Mouse (Mus musculus): Measurements from ENCODE around the gene Rybp. TPM values are rescaled to one million over a fixed set of nuclear protein-coding genes. Genes with fewer than 3 reads are reported as not detected.

Rybp gene
- total RNA-seq, 2 experiments from 2014 or later, result 51.9 to 53.9 TPM

- DNase-seq (ENCODE audit: low spot score in 2 of 2), result no peak
- H3K4me3 ChIP-seq, result no peak overlapping the region
- H3K27ac ChIP-seq, result no peak overlapping the region
- TF ChIP-seq CTCF (conservative IDR thresholded peaks at IDR 0.05), result no peak
Measured at GRCm38 (mm10) chr6:100188883-100189743, 98.2 kb downstream of the Rybp start.

- no peak for DNase-seq (ENCODE audit: low spot score in 2 of 2)
- no peak overlapping the region for H3K4me3 ChIP-seq
- H3K27ac ChIP-seq, result no peak overlapping the region
- no peak for TF ChIP-seq CTCF (conservative IDR thresholded peaks at IDR 0.05)
Measured at GRCm38 (mm10) chr6:100187821-100188220, 99.5 kb downstream of the Rybp start.

- TF ChIP-seq CTCF (conservative IDR thresholded peaks at IDR 0.05), result no peak
- H3K27ac ChIP-seq, result no peak overlapping the region
- H3K4me3 ChIP-seq, result no peak overlapping the region
- no peak for DNase-seq (ENCODE audit: low spot score in 2 of 2)
Measured at GRCm38 (mm10) chr6:100186789-100187188, 100.5 kb downstream of the Rybp start.

DNA sequence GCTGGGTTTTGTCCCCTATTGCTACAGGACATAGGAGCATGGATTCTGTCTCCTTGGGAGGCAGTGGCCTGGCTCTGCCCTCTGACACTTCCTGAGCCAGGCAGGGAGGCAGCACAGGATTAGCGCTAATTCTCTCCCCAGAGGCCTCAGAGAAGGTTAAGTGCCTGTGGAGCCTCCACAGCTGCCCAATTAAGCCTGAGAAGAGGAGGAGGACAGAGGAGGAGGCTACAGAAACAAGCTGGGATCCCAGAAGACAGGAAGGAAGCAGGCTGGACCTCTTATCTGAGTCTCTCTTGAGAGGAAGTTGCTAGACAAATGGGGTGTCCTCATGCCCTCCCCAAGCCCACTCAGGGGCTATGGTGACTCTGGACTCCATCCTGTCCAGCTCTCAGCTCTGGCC, 101.8 kb downstream of the Rybp start:
- H3K27ac ChIP-seq, result no peak overlapping the region
- DNase-seq (ENCODE audit: low spot score in 2 of 2), result no peak
- no peak for TF ChIP-seq CTCF (conservative IDR thresholded peaks at IDR 0.05)
- H3K4me3 ChIP-seq, result no peak overlapping the region

- DNase-seq (ENCODE audit: low spot score in 2 of 2), result no peak
- Histone ChIP-seq H3K4me3 (no peak overlapping the region), H3K27ac (no peak overlapping the region)
- TF ChIP-seq CTCF (conservative IDR thresholded peaks at IDR 0.05), result no peak
Measured at GRCm38 (mm10) chr6:100183344-100183743, 103.9 kb downstream of the Rybp start.

GRCm38 (mm10) chr6:100180883-100181262, 106.4 kb downstream of the Rybp start:
- H3K27ac ChIP-seq, result no peak overlapping the region
- TF ChIP-seq CTCF (conservative IDR thresholded peaks at IDR 0.05), result no peak
- no peak overlapping the region for H3K4me3 ChIP-seq
- DNase-seq (ENCODE audit: low spot score in 2 of 2), result no peak

DNA sequence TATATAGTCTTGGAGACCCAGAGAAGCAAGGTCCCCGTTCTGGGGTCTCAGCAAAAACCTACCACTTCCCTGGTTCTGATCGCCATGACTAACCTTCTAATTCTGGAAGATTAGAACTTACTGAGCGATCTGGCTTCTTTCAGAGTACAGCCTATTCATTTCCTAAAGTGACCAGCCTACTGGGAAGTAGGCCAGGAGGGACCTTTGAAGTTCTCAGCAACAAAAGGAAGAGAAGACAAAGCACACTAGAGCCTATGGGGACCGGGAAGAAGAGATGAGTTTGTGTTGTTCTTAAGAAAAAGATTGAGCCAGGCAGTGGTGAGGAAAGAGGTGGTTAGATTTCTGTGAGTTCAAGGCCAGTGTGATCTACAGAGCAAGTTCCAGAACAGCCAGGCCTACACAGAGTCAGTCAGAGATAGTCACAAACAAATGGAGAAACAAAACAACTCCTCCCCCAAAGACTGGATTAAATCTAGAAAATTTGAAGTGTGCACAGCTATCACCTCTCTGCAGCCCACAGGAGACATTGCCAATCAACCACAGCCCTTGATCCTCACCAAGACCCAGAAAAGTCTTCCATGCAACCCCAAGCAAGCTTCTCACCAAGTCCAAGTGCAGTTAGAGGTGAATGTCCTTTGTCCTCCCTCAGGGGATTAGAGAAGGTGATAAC, 106.9 kb downstream of the Rybp start:
- no peak for DNase-seq (ENCODE audit: low spot score in 2 of 2)
- no peak for TF ChIP-seq CTCF (conservative IDR thresholded peaks at IDR 0.05)
- no peak overlapping the region for H3K4me3 ChIP-seq
- no peak overlapping the region for H3K27ac ChIP-seq

DNA sequence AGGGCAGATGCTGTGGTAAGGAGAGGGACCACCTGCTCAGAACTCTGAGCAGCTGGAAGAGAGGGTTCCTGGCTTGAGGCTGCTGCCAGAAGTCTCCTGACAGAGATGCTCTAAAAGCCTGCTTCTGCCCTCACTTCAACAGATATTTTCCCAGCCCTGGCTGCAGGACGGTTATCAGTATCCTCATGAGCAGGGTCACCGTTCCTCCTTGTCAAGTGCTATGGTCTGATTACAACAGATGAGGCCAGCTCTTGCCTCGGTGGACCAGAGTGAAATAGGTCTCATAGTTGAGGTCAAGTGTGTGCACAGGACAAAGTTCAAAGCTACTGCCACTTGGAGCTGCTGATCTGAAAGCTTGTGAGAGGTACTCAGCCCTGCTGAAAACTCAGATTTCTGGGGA, 108.5 kb downstream of the Rybp start:
- no peak overlapping the region for H3K4me3 ChIP-seq
- no peak for TF ChIP-seq CTCF (conservative IDR thresholded peaks at IDR 0.05)
- no peak overlapping the region for H3K27ac ChIP-seq
- no peak for DNase-seq (ENCODE audit: low spot score in 2 of 2)

Measured in layer of hippocampus, adult 2 months (tissue).